Mouse (Mus musculus) midbrain, embryonic 10.5 days (tissue): ENCODE measurements at regions not wholly inside any gene's neighbourhood (a gene's known extent, or its start where the extent isn't known, plus 50 kb on each side); places are given as distances from the start of the nearest gene placed in this dataset.

Experiments
- DNase-seq: peaks from one replicate; pipeline ENCODE4 v3.0.0-alpha.2; 2017; ENCODE audit warnings: low spot score
- H3K27ac ChIP-seq: fragments of 300-500 bp; sonication (generic); replicated peaks from 2 replicates; pipeline ENCODE4 v1.5.1; 2016; ENCODE audit warnings: mild to moderate bottlenecking
- H3K27me3 ChIP-seq: fragments of 300-500 bp; sonication (generic); 2 replicates; pipeline ENCODE4 v1.6.1; 2016; ENCODE audit warnings: low read depth, mild to moderate bottlenecking; ENCODE audit not compliant: poor library complexity, severe bottlenecking
- H3K36me3 ChIP-seq: fragments of 300-500 bp; sonication (generic); 2 replicates; pipeline ENCODE4 v1.6.1; 2016; ENCODE audit warnings: mild to moderate bottlenecking, moderate library complexity
- H3K4me1 ChIP-seq: fragments of 300-500 bp; sonication (generic); 2 replicates; pipeline ENCODE4 v1.6.1; 2016
- H3K4me3 ChIP-seq: fragments of 300-500 bp; sonication (generic); 2 replicates; pipeline ENCODE4 v1.5.1; 2016; ENCODE audit warnings: mild to moderate bottlenecking, moderate library complexity
- H3K9me3 ChIP-seq: fragments of 300-500 bp; sonication (generic); replicated peaks from 2 replicates; pipeline ENCODE4 v1.6.1; 2016; ENCODE audit warnings: mild to moderate bottlenecking
- WGBS: fragments of 180-500 bp; shearing (Covaris S2); methylation state at CpG from one replicate; pipeline ENCODE4 v1.1.7; 2016; 5-methylcytosine and 5-hydroxymethylcytosine counted together

- Histone ChIP-seq H3K4me3 (no peak overlapping the region), H3K27ac (no peak overlapping the region), H3K4me1 (no peaks in the 10 kb centered on the region), H3K36me3 (no peaks in the 10 kb centered on the region), H3K9me3 (no peaks in the 10 kb centered on the region), H3K27me3 (no peaks in the 10 kb centered on the region)
- DNase-seq = no peak
Observed at GRCm38 (mm10) chr4:97028938-97029337, 154.0 kb downstream of the Gm10192 start.

- peaks cover 8% of the 10 kb centered on the region for H3K4me1 ChIP-seq
- no peak overlapping the region for H3K4me3 ChIP-seq
- H3K36me3 ChIP-seq = no peaks in the 10 kb centered on the region
- WGBS = 81% methylated on average over 4 of the region's 4 CpGs
- DNase-seq = no peak
- no peaks in the 10 kb centered on the region for H3K27me3 ChIP-seq
- no peak overlapping the region for H3K27ac ChIP-seq
- H3K9me3 ChIP-seq = no peaks in the 10 kb centered on the region
Observed at GRCm38 (mm10) chr4:97025446-97026040, 157.4 kb downstream of the Gm10192 start.

GRCm38 (mm10) chr4:97001321-97001720, 181.6 kb downstream of the Gm10192 start:
- Histone ChIP-seq H3K4me1 (no peaks in the 10 kb centered on the region), H3K9me3 (no peaks in the 10 kb centered on the region), H3K27me3 (no peaks in the 10 kb centered on the region), H3K36me3 (no peaks in the 10 kb centered on the region), H3K27ac (no peak overlapping the region), H3K4me3 (no peak overlapping the region)
- no peak for DNase-seq

- DNase-seq = no peak
- Histone ChIP-seq H3K27me3 (no peaks in the 10 kb centered on the region), H3K36me3 (no peaks in the 10 kb centered on the region), H3K27ac (no peak overlapping the region), H3K4me3 (no peak overlapping the region), H3K9me3 (no peaks in the 10 kb centered on the region), H3K4me1 (no peaks in the 10 kb centered on the region)
- 89% methylated on average over 2 of the region's 2 CpGs for WGBS
Observed at GRCm38 (mm10) chr4:96980311-96980710, 195.3 kb upstream of the Gm12695 start.

GRCm38 (mm10) chr4:96979876-96980275, 194.9 kb upstream of the Gm12695 start:
- DNase-seq = no peak
- WGBS = 90% methylated on average over 3 of the region's 3 CpGs
- Histone ChIP-seq H3K9me3 (no peaks in the 10 kb centered on the region), H3K4me3 (no peak overlapping the region), H3K4me1 (no peaks in the 10 kb centered on the region), H3K36me3 (no peaks in the 10 kb centered on the region), H3K27me3 (no peaks in the 10 kb centered on the region), H3K27ac (no peak overlapping the region)

GRCm38 (mm10) chr4:96974935-96975334, 189.9 kb upstream of the Gm12695 start:
- no peak overlapping the region for H3K27ac ChIP-seq
- WGBS = 87% methylated on average over 3 of the region's 3 CpGs
- no peaks in the 10 kb centered on the region for H3K36me3 ChIP-seq
- no peaks in the 10 kb centered on the region for H3K27me3 ChIP-seq
- H3K9me3 ChIP-seq = no peaks in the 10 kb centered on the region
- no peak overlapping the region for H3K4me3 ChIP-seq
- no peak for DNase-seq
- H3K4me1 ChIP-seq = no peaks in the 10 kb centered on the region

- WGBS = 69% methylated on average over 1 of the region's 1 CpGs
Observed at GRCm38 (mm10) chr4:96973804-96974203, 188.8 kb upstream of the Gm12695 start.

GRCm38 (mm10) chr4:96969199-96969598, 184.2 kb upstream of the Gm12695 start:
- no peaks in the 10 kb centered on the region for H3K9me3 ChIP-seq

More at GRCm38 (mm10) chr4:96973804-96974203, 188.8 kb upstream of the Gm12695 start:
- H3K36me3 ChIP-seq = no peaks in the 10 kb centered on the region
- no peaks in the 10 kb centered on the region for H3K27me3 ChIP-seq
- DNase-seq = no peak
- no peaks in the 10 kb centered on the region for H3K4me1 ChIP-seq
- H3K9me3 ChIP-seq = no peaks in the 10 kb centered on the region
- no peak overlapping the region for H3K27ac ChIP-seq
- H3K4me3 ChIP-seq = no peak overlapping the region

GRCm38 (mm10) chr4:96968545-96969164, 183.7 kb upstream of the Gm12695 start:
- Histone ChIP-seq H3K27me3 (no peaks in the 10 kb centered on the region), H3K27ac (no peak overlapping the region), H3K9me3 (no peaks in the 10 kb centered on the region), H3K36me3 (no peaks in the 10 kb centered on the region), H3K4me1 (no peaks in the 10 kb centered on the region), H3K4me3 (no peak overlapping the region)
- WGBS = 86% methylated on average over 10 of the region's 10 CpGs
- DNase-seq = no peak

More at GRCm38 (mm10) chr4:96969199-96969598, 184.2 kb upstream of the Gm12695 start:
- Histone ChIP-seq H3K4me1 (no peaks in the 10 kb centered on the region), H3K27ac (no peak overlapping the region), H3K4me3 (no peak overlapping the region), H3K27me3 (no peaks in the 10 kb centered on the region), H3K36me3 (no peaks in the 10 kb centered on the region)
- no peak for DNase-seq
- 88% methylated on average over 5 of the region's 5 CpGs for WGBS
